ENCODE assay signal across 14 mouse cellular contexts in genomic region chr15:77952921-77953320, GRCm38 (mm10).
"Had no signal": no experiment of that assay in that cellular context is flagged by ENCODE, and none has a peak within 500 bp of the region (broad histone marks: within the 10 kb centered on the region; RNA-seq: fewer than 3 reads in every experiment).

No protein-coding gene starts in this region.

- H3K4me2 ChIP-seq: kidney, embryonic 15.5 days; limb, embryonic 12.5 days; liver, embryonic 15.5 days; midbrain, embryonic 13.5 days had no signal

- H3K4me3 ChIP-seq: kidney, embryonic 15.5 days; limb, embryonic 12.5 days; liver, embryonic 15.5 days; midbrain, embryonic 13.5 days had no signal

- H3K9me3 ChIP-seq: kidney, embryonic 15.5 days; limb, embryonic 12.5 days; liver, embryonic 15.5 days; midbrain, embryonic 13.5 days had no signal

- H3K9ac ChIP-seq: kidney, embryonic 15.5 days; limb, embryonic 12.5 days; liver, embryonic 15.5 days; midbrain, embryonic 13.5 days had no signal

- DNase-seq: kidney, postnatal 14 days; layer of hippocampus, postnatal 36 days; liver; lung, adult 2 months; lung, postnatal 36 days; right cerebral cortex, postnatal 4 days; spleen, adult 18-20 months; thymus, adult 18-20 months; thymus, postnatal 14 days had no signal

- ATAC-seq: lung, postnatal 0 days; midbrain, embryonic 13.5 days had no signal

- H3K27me3 ChIP-seq: midbrain, embryonic 13.5 days had no signal

- H3K27ac ChIP-seq: kidney, embryonic 15.5 days; limb, embryonic 12.5 days; liver, embryonic 15.5 days; midbrain, embryonic 13.5 days had no signal

- H3K36me3 ChIP-seq: kidney, embryonic 15.5 days had no signal
